Mouse (Mus musculus): Measurements from ENCODE around the gene Tmem150a.

Gene Tmem150a

DNA sequence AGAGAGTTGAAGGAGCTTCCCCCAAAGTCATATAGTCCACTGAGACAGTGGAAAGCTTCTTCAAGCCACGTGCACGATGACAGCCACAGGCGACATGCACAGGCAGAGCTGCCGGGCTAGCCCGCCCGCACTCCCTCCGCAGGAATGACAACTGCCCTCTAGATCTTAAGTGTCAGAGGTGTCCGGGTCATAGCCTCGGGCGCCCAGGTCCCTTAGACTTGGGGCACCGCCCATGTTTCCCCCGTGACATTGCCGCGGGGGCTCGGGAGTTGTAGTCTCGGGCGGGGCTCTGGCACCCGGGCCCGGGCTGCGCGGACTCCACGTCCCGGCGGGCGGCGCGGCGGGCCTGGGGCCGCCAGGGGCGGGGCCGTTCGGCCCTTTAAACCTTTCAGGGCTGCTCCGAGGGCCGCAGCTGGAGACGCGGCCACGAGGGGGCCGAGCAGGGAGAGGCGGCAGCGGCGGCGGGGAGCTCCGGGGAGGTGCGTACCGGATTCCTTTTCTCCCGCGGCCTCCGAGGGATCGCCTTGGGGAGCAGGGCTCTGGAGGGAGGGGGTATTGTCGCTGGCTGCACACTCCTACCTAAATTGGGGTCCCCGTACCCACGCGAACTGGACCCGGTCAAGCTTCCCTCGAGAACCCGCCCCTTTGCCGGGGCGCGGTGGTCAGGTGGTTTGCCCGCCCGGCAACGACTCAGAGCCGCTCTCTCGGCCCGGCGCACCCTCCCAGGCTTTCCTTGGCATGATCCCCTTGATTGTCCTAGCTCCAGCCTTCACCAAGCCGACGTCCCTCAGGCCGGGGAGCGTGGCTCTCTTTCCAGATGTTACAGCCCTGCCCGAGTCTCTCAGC lies at the start of gene Tmem150a:
Gene Tmem150a, plus strand, starts transcription at position 382 of the 846 bp plus-strand sequence.
- peak; percentile 79 for DNase-seq

DNA sequence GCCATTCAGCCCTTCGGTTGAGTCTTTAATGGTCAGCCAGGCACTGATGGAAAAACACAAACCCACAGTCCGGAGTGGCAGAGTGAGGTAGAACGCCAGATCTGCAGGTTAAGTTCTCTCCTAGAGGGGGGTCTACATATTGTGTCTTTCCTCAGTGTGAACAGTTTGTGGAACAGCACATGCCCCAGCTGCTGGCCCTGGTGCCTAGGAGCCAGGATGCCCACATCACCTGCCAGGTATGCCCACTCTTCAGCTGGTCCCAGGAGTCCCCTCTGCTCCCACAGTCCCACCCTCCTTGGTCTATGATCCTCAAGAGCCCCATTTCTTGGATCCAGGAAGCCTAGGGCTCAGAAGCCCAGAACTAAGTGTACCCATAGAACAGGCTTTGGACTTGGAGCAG lies 43.0 kb upstream of the Tmem150a start:
- DNase-seq: no peak

DNA sequence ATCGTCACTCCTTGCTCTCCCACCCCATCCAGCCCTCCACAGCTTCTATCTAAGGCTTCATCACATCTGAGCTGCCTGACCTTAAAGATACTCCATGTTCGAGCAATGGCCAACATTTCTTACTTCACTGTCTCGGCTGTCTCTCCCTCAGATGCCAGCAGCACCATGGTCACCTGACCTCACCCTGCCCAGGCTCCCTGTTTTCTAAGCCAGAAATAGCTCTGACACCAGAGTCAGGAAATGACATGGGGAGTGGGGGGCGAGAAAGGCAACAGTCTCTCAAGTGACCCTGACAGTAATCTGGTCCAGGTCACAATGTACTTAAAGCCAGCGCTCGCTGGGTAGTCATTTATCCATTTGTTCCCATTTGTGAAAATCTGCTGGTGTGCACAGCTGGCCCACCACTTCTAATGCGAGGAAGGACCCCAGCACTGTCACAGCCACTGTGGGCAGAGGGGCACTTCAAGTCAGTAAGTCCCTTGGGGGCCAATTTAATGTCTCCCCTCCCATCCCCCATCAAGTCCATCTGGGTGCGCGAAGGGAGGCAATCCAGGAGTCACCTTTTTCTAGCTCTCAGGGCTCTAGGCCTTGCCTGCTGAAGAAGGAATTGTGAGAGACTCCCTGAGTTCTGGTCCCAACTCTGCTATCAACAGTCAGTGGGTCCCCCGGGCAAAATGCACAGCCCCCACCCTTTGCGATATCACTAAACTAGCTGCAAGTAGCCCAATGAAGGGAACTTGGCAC lies 42.0 kb upstream of the Tmem150a start:
- DNase-seq: no peak

DNA sequence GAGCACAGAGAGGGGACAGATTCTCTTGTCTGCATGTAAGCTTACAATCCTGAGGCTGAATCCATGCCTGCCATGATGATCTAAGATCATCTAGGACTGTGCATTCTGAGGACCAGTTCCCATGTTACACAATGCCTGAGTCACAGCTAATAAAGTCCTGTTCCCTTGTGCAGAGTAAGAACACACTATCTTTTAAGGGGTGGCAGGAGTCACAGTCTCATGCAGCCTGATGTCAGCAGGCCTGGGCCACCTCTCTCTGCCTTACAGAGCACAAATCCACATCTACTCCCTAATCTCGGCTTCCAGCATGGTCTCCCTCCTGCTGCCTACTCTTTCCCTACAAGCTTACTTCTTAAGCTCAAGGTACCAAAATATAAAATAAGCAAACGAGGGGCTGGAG lies 39.9 kb upstream of the Tmem150a start:
- no peak for DNase-seq

DNA sequence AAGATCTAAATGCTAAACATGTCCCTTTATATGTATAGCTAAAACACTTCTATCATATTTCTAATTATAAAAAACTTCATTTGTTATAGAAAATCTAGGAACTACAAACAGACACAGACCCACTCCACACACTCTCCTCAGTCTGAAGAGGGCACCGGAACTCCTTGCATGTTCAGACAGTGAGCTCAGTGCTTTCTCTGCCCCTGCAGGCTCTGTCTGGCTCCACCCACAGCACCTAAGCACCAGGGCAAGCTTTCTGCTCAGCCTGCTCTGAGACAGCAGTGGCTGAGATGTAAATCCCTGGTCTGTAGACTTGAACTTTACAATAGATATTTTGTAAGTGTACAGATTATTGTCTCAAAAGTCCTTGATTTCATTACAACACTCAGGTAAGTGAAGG lies 39.2 kb upstream of the Tmem150a start:
- DNase-seq: no peak

DNA sequence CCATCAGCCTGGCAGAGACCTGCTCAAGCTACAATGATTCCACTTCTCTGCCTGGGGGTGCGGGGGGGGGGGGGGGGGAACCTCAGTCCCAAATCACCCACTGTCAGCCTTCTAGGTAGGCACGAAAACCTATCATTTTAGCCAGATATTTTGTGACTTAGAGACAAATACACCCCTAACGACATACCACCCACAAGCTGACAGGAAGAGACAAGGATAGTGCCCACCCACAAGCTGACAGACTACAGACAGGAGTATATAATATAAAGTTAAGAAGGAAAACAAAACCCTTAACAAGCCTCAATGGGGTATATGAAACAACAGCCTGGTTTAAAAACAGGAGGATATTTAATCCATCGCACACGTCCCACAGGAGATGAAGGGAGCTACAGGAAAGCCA lies 36.8 kb upstream of the Tmem150a start:
- DNase-seq: no peak

DNA sequence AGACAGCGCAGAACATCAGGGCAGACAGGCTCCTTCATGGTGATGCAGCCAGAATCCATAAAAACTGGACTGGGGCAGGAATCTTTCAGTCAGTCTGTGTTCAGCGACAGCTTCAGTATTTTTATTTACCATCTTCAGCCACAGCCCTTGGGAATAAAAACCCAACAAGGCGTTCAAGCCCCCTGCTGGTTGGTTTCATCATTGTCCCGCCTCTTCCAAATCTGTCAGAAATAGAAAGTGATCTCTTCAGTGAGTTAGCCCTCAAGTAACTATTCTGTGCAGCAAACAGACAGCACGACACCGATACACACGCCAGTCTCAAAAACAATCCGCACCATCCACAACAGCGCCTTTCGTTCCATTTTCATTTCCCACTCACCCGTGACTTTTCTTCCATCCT lies 36.2 kb upstream of the Tmem150a start:
- peak; percentile 59 for DNase-seq

DNA sequence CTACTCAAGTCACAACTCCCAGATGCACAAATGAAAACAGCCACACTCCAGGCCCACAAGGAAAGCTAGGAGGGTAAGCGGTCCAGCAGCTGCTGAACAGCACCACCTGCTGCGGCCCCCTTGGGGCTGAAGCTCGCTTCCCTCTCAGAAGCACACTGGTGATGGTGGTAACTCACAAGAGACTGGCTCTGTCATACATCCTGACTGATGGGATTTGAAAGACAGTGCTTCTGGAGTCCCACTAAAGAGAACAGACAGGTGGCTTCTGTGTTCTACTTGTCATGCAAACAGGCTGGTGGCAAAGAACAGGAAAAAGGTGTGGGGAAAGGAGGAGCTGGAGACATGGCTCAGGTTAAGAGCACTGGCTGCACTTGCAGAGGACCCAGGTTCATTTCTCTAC lies 32.3 kb upstream of the Tmem150a start:
- DNase-seq: no peak

DNA sequence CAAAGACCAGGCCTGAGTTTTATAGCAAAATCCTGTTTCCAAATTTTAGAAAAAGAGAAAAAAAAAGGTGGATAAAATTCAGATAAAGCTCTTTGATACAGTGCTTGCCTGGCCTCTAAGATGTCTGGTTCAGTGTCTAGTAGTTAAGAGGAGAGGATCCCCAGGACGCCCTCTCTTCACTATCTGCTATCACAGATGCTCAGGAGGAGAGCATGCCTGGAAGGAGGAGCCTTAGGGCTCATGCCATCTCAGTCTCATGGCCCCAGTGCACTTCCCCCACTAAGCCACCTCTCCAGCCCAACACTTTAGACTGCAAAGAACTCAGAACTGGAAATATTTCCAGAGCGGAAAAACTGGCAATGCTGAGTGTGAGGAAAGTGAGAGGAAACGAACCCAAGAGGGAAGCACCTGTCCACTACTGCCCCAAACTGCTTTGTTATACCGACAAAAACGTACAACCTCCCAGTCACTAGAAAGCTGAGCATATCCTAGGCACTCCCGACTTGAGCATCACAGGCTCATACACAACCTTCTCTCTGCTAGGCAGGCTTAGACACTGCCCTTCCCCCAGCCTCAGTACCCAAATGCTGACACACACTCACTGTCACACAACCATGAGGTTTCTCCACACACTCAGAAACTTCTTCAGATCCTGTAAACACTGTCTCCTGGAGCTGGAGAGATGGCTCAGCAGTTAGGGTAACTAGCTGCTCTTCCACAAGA lies 31.3 kb upstream of the Tmem150a start:
- no peak for DNase-seq

DNA sequence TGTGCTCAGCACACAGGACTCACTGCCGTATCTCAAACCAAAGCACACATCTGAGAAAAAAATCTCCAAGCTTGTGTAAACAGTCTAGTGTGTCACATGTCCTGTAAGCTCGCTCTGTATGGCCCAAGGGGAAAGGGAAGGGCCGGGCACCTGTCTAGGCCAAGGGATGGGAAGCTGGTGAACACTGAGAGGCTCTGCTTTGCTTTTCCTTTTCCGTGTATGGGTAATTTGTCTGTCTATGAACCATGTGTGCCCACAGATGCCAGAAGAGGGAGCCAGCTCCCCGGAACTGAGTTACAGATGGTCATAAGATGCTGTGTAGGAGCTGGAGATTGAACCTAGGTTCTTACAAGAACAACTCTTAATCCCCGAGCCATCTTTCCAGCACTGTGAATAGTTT lies 29.0 kb upstream of the Tmem150a start:
- DNase-seq: peak; percentile 43

DNA sequence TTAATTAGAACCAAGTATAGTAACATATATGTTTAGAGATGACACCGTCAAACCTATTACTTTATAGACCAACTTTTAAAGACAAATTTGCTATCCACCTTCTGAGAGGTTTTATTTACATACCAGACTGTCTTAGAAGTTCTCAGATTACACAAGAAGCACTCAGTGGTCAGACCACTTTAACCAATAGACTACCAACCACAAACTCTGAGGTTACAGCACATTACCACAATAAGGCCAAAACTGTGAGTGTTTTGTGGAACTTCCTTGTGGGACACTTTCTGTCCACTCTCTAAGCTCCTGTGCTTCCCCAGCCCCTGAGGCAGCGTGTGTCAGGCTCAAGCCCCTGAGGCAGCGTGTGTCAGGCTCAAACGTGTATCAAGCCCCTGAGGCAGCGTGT lies 26.2 kb upstream of the Tmem150a start:
- no peak for DNase-seq

DNA sequence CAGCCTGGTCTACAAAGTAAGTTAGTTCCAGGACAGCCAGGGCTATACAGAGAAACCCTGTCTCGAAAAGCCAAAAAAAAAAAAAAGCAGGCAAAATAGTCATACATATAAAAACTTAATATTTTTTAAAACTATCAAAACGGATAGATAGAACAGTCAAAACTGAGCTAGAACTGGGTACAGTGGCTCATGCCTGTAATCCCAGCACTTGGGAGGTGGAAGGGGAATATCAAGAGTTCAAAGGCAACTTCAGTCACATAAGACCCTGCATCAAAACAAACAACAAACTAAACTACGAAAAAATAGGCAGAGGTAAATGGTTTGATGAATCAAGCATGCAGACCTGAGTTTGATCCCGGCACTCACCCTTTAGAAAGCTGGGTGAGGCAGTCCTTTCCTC lies 25.1 kb upstream of the Tmem150a start:
- DNase-seq: no peak

DNA sequence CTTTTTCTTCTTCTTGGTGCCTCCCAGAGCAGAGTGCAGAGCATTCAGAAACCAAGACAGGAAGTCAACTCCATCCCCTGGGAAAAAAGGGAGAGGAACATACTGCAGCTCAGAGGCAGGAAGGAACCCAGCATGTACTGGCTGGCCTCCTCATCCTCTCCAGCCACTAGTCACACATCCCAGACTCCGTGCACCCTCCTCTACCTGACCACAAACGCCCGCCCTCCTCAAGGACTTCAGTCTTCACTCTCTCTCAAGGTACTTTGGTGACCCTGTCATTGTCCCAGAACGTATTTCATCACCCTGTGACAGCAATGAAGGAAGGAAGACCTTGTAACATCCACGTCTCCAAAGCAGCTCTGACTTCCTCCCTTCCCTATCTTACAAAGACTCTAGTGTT lies 22.1 kb upstream of the Tmem150a start:
- no peak for DNase-seq

DNA sequence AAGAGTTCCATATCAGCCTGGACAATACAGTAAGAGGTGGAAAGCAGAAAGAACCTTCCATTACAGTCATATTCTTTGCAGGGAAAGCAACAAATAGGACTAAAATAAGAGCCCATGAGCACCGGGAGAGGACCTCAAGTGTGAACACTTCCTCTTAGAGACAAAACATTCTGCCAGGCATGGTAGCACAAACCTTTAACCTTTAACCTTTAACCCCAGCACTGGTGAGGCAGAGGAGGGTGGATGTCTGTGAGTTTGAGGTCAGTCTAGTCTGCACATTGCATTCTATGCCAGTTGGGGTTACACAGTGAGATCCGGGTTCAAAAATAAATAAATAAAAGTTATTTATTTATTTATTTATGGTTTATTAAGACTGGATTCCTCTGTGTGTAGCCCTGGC lies 14.8 kb upstream of the Tmem150a start:
- no peak for DNase-seq

DNA sequence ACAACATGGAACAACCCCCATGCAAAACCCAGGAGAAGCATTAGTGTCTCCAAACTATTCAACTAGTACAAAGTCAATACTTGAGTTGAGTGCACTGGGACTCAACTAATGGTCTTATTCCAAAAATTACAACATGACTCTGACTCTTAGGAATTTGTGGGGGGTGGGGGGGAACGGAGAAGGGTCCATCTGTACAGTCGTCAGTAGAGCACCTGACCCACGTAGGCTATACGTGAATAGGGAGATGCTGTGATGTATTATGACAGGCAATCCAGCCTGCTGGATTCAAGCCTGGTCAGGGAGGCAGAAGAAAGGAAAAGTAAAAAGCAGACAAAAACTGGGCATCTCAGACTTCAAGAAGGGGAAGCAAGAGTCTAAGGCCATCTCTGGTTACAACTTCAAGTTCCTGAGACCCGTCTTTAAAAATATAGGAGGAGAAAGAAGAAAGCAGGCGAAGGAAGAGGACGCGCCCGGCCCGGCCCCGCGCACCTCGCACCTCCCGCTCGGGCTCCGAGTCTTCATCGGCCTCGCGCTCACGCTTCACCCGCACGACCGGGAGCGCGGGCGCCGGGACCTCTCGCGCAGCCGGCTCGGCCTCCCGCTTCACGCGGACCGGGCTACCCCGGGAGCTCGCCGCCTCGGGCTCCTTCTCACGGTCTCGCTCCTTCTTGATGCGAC lies 10.7 kb upstream of the Tmem150a start:
- DNase-seq: no peak

DNA sequence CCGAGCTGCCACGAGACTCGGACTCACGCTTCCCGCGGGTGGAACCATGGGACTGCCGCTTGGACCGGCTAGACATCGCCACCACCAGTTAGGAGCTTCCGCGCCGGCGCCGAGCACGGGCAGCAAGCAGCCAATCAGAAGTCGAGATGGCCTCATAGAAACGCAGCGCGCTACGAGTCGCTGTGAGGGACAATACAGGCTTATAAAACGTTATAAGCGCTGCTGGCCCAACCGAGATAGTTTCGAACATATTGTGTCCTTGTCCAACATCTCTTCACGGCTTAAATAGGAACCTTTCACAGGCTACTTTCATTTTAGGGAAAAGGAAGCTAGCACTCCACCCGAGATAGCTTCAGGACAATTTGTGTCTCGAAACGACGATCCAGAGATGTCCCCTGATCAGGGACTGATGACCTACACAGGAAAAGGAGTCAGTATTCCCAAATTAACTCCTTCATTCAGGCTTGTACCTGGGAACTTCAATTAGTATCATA lies 10.1 kb upstream of the Tmem150a start, which contains the start of gene Usp39:
Gene Usp39, minus strand, starts transcription at position 111 of the 494 bp plus-strand sequence.
- peak; percentile 97 for DNase-seq

DNA sequence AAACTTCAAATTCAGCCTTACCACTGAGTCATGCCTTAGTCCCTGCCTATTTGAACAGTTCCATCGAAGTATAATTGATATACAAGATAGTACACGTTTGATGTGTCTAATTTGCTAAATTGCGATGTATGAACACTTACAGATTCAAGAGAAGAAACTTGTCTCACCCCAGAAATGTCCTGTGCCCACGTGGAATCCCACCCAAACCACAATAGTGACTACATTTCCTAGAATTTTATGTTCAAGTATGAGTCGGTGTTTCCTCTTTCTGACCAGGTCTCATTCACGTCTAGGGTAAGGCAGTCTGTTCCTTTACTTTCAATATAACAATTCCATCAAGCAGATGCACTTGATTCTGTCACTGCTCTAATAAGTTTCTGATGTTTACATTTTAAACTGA lies 9.6 kb upstream of the Tmem150a start:
- DNase-seq: no peak

DNA sequence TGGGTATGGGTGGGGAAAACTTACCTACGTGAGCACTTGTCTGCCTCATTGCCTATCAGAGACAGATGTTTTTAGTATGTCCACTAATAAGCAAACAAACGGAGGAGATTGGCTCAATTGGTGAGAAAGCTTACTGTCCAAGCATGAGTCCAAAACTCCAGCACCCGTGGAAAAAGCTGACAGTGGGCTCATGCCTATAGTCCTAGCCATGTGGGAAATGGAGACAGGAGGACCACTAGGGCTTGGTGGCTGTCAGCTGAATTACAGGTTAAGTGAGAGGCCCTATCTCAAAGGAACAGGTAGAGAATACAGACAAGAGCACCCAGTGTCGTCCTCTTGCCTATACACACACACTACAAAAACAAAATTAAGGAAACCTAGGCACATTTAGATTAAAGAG lies 9.0 kb upstream of the Tmem150a start:
- no peak for DNase-seq

DNA sequence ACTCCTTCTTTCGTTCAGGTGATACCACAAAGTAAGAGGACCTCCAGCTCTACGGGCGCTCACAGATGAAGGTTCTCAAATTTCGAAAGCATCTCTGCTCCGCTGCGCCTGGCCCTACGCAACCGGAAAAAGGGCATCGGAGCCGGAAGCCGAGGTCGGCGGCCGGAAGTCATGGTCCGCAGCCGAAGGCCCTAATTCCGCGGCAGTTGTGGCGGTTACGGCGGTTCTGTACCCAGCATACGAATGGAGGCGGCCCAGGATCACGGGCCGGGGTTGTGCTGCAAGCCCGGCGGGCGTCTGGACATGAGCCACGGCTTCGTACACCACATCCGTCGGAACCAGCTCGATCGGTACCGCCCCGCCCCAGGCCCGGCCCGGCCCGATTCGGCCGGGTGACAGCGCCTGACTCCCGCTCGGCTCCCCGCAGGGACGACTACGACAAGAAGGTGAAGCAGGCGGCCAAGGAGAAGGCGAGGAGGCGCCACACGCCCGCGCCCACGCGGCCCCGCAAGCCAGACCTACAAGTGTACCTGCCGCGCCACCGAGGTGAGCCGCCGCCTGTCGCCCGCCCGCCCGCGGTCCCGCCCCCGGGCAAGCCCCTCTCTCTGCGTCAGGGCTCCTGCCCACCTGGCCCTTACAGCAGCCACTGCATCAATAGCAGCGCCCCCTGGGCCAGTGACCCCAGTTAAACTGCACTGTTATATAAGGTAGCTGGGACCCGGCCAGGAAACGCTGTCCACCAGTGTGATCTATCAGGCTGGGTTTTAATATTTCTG lies 7.9 kb upstream of the Tmem150a start, which contains the start of gene 0610030E20Rik:
Gene 0610030E20Rik, plus strand, starts transcription at position 152 of the 776 bp plus-strand sequence.
- peak; percentile 80 for DNase-seq

DNA sequence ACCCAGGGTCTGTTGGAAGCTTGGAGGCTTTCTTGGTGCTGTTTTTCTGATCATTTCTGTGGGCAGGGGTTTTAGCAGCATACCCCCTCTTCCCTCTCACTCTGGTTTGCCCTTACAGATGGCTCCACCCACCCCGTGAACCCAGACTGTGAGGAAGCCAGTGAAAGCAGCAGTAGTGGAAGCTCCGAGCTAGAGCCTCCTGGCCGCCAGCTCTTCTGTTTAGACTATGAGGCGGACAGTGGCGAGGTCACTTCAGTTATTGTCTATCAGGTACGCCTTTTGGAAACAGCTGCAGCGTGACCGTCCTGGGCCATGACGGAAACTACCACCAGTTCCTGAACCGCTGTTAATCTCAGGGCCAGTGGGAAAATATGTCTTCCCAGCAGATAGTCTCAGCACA lies 6.8 kb upstream of the Tmem150a start:
- DNase-seq: no peak

DNA sequence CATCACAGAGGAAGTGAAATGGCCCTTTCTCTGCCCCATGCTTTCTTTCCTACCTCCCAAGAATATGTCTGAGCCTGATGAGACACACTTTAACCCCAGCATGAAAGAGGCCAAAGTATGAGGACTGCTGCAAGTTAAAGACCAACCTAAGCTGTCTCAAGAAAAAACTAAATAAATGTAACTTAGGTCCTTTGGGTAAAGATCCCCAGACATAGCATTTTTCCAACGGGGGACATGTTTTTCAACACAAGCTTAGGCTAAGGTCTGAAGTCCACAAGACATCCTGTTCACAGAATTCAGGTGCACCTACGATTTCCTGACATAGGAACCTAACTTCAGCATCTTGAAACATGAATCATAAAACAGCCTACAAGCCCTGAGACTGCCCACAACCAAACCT lies 5.0 kb upstream of the Tmem150a start:
- no peak for DNase-seq

Data from right cerebral cortex, adult 18-20 months (tissue).